Mouse (Mus musculus) kidney, embryonic 14.5 days (tissue): ENCODE data around the gene Mfrp. TPM values are rescaled to one million over a fixed set of nuclear protein-coding genes. Genes with fewer than 3 reads are reported as not detected.

Experiments
- ATAC-seq: fragments of 200-750 bp; cut with Nextera tagmentation; 2 replicates; pipeline ENCODE4 v1.8.0; 2017; ENCODE audit warnings: moderate number of reproducible peaks, mild to moderate bottlenecking, moderate TSS enrichment, moderate library complexity; ENCODE audit not compliant: low FRiP score, low TSS enrichment
- H3K27ac ChIP-seq: fragments of 300-500 bp; sonication (generic); 2 replicates; pipeline ENCODE4 v1.5.1; 2014; ENCODE audit warnings: low read depth, mild to moderate bottlenecking, low read length, moderate library complexity, mixed read lengths
- H3K27me3 ChIP-seq: fragments of 300-500 bp; sonication (generic); 2 replicates; pipeline ENCODE4 v1.6.1; 2014; ENCODE audit warnings: mild to moderate bottlenecking, low read length; ENCODE audit not compliant: control insufficient read depth, insufficient read depth
- H3K36me3 ChIP-seq: fragments of 300-500 bp; sonication (generic); 2 replicates; pipeline ENCODE4 v1.6.1; 2014; ENCODE audit warnings: low read length, mixed read lengths; ENCODE audit not compliant: control insufficient read depth, insufficient read depth
- H3K4me1 ChIP-seq: fragments of 300-500 bp; sonication (generic); 2 replicates; pipeline ENCODE4 v1.6.1; 2014; ENCODE audit warnings: low read length, mixed read lengths; ENCODE audit not compliant: control insufficient read depth, insufficient read depth
- H3K4me2 ChIP-seq: fragments of 300-500 bp; sonication (generic); replicated peaks from 2 replicates; pipeline ENCODE4 v1.6.1; 2014; ENCODE audit warnings: low read depth, mild to moderate bottlenecking, low read length
- H3K4me3 ChIP-seq: fragments of 300-500 bp; sonication (generic); 2 replicates; pipeline ENCODE4 v1.5.1; 2014; ENCODE audit warnings: mild to moderate bottlenecking, low read length
- H3K9ac ChIP-seq: fragments of 300-500 bp; sonication (generic); 2 replicates; pipeline ENCODE4 v1.6.1; 2014; ENCODE audit warnings: low read depth, mild to moderate bottlenecking, low read length, moderate library complexity
- H3K9me3 ChIP-seq: fragments of 300-500 bp; sonication (generic); 2 replicates; pipeline ENCODE4 v1.6.1; 2016; ENCODE audit warnings: low read length; ENCODE audit not compliant: control insufficient read depth
- WGBS: fragments of 180-500 bp; shearing (Covaris S2); extraction: QIAGEN DNeasy Blood & Tissue Kit; methylation state at CpG from one replicate; pipeline ENCODE4 v1.1.7; 2014; 5-methylcytosine and 5-hydroxymethylcytosine counted together
- polyA plus RNA-seq: library from polyadenylated mRNA; unstranded; fragments of >200 nt; fragmentation: Nextera tagmentation; extraction: Ambion mirVana; gene quantifications from 2 replicates; pipeline ENCODE4 v1.2.1, GENCODE M21; 2014

Gene Mfrp
- polyA plus RNA-seq, 1 experiment from 2014 or later = 0.14 TPM

DNA sequence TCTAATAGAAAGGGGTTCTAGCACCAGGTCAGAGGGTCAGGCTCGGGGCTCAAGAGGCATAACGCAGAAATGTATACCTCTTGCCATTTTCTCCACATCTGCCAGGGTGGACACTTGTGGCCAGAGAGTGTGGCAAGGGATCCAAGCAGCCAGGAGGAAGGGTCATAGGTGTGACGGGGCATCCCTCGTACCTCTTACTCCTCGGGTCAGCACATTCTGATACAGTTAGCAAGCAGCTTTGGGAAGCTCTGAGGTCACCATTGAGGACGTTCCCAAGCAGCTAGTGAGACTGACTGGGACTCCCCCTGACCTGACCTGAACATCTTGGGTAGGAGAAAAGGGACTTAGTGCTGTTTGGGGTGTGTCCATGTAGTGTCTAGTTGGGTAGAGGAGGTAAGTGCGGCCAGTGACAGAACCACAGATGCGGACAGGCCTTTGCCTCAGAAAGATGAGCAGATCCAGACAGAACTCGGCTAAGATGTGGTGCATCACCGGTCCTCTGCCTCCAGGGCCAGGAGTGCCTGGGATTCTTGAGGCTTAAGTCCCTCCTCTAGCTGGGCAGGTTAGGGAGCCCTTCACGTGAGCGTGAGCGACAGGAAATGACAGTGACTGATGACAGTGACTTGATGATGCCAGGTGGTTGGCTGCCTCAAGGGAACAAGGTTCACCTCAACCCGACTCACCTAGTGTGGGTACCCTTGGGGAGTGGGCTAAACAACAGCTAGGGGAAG, 31.3 kb upstream of the Mfrp start:
- Histone ChIP-seq H3K4me2 (no peak overlapping the region), H3K27ac (no peak overlapping the region), H3K27me3 (no peaks in the 10 kb centered on the region), H3K36me3 (no peaks in the 10 kb centered on the region), H3K4me1 (peaks cover 23% of the 10 kb centered on the region), H3K9me3 (no peaks in the 10 kb centered on the region), H3K4me3 (no peak overlapping the region), H3K9ac (no peak overlapping the region)
- WGBS = 61% methylated on average over 14 of the region's 14 CpGs
- no peak for ATAC-seq

DNA sequence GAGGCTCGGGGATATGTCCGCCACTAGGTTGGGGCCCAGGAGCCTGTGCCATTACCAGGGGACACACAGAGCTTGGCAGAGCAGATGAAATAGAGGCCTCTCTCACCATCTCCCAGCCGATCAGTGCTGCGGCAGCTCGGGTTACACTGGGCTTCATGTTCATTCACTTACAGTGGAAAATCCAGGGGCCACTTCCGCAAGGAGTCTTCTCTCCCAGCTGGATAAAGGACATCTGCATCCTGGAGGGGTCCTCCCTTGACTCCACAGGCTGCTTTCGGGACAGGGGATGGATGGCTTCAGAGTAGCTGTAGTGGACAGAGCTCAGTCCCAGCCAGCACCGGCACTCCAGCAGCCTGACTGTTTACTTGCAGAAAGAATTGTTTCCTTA, 30.7 kb upstream of the Mfrp start:
- H3K9me3 ChIP-seq = no peaks in the 10 kb centered on the region
- H3K4me3 ChIP-seq = no peak overlapping the region
- no peak overlapping the region for H3K27ac ChIP-seq
- 24% methylated on average over 8 of the region's 8 CpGs for WGBS
- peaks cover 23% of the 10 kb centered on the region for H3K4me1 ChIP-seq
- H3K36me3 ChIP-seq = no peaks in the 10 kb centered on the region
- 0 out of 2 replicates have a peak overlapping the region, but pooled peaks have one; percentile 34 for H3K9ac ChIP-seq
- ATAC-seq = no peak
- H3K4me2 ChIP-seq = no peak overlapping the region
- H3K27me3 ChIP-seq = no peaks in the 10 kb centered on the region

DNA sequence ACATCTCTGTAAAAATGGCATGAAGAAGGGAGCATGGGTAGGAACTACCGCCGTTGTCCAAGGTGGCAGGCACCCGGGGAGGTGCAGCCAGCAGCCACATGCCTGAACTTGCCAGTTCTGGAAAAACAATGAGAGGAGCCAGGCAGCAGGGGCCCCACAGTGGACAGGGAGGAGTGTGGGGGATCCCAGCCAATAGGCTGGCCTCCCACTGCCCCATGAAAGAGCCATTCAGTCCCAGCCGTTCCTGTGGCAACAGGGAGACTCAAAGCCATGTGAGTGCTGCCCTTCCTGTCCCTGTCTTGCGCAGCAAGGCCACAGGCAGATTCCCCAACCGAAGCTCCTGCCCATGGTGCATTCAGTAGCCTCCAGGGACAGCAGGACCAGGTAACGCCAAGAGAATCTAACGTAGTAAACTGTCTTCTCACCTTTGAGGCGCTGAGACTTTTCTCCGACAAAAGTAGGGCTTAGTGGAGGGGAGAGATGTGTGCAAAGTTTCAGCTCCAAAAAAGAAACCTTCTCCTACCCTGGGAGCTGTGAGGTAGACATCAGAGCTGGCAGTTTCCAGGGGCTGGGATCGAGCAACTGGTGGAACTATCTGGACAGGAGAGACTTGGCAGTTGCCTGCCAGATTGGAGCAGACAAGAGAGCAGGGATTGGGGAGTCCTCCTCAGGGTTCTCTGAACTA, 29.5 kb upstream of the Mfrp start:
- H3K4me1 ChIP-seq = peaks cover 23% of the 10 kb centered on the region
- H3K27ac ChIP-seq = no peak overlapping the region
- peak overlapping the region; percentile 23; the same call in 1 of the 2 replicates for H3K9ac ChIP-seq
- H3K9me3 ChIP-seq = no peaks in the 10 kb centered on the region
- H3K27me3 ChIP-seq = no peaks in the 10 kb centered on the region
- peak overlapping the region; percentile 15; the same call in 1 of the 2 replicates for H3K4me2 ChIP-seq
- 23% methylated on average over 11 of the region's 11 CpGs for WGBS
- no peak for ATAC-seq
- H3K36me3 ChIP-seq = no peaks in the 10 kb centered on the region
- H3K4me3 ChIP-seq = no peak overlapping the region

DNA sequence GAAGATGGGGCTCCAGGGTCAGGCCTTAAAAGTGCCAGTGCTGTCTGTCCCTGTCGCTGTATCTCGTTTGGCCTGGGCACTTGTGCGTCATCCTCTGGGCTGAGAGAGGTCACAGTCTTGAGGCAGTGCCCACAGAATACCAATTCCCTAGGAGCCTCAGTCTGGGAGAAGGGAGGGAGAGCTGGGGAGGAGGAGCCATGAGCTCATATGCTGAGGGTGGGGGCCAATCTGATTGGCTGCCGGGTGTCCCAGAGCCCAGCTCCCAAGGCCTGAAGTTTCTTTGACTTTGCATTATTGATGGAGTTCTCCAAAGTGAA, 29.0 kb upstream of the Mfrp start:
- H3K4me3 ChIP-seq = no peak overlapping the region
- no peak overlapping the region for H3K27ac ChIP-seq
- no peak for ATAC-seq
- H3K36me3 ChIP-seq = no peaks in the 10 kb centered on the region
- no peaks in the 10 kb centered on the region for H3K27me3 ChIP-seq
- WGBS = 50% methylated on average over 3 of the region's 4 CpGs
- no peaks in the 10 kb centered on the region for H3K9me3 ChIP-seq
- no peak overlapping the region for H3K4me2 ChIP-seq
- peaks cover 23% of the 10 kb centered on the region for H3K4me1 ChIP-seq
- no peak overlapping the region for H3K9ac ChIP-seq

DNA sequence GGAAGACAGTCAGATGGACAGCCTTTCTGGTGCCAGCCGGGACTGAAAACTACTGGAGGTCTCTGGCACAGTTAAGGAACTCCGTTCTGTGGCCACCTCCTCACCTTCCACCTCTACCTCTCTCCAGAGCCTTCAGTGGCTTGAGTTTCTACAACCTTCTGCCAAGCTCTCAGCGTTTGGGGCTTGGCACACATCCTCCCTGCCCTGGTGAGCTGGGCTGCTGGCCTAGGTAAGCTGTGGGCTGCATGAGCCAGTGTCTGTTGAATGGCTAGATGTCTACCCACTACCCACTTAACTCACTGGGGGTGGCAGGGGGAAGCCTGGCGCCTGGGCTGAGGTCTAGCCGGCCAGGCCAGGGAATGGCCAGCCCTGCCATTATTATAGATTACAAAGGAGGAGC, 28.4 kb upstream of the Mfrp start:
- WGBS = 66% methylated on average over 5 of the region's 5 CpGs
- Histone ChIP-seq H3K4me2 (no peak overlapping the region), H3K27ac (no peak overlapping the region), H3K27me3 (no peaks in the 10 kb centered on the region), H3K9me3 (no peaks in the 10 kb centered on the region), H3K4me1 (peaks cover 23% of the 10 kb centered on the region), H3K9ac (no peak overlapping the region), H3K36me3 (no peaks in the 10 kb centered on the region), H3K4me3 (no peak overlapping the region)
- no peak for ATAC-seq

DNA sequence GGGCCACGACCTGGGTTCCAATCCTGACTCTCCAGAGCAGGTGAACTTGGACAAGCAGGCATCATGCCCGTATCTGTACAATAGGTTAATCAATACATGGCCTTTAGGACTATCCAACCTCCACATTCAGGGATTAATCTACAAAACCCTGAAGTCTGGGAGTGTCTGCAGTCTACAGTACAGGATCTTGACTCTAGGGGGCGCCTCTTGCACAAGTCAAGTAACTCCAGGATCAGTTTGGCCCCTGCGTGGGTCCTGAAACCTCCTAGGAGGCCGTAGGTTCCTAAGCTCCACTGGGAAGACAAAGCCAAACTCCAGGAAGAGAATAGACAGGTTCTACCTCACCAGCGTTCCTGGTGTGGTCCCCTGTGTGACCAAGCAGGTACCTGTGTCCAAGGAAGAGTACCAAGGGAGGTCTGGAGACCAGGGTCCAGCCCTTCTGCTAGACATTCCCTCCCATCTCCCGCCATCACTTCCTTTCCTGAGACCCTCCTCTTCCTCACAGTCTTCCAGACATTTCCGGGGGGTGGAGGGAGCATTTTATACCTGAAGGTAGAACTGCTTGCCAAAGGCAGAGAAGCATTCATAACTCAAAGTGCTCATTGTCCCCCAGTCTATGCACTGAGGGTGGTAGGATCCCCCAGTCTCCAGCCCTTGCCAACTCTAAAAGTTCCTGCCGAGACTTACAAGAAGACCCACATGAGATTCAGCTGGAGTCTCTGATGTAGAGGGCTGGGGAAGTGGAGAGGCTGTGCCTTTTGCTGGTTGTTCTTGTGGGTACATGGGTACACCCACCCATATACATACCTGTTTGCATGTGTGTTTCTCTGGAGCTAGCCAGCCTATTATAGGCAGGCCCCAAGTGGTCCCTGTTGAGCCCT, 26.9 kb upstream of the Mfrp start:
- H3K27me3 ChIP-seq = no peaks in the 10 kb centered on the region
- no peak overlapping the region for H3K4me3 ChIP-seq
- peaks cover 35% of the 10 kb centered on the region for H3K4me1 ChIP-seq
- H3K36me3 ChIP-seq = no peaks in the 10 kb centered on the region
- H3K9ac ChIP-seq = no peak overlapping the region
- H3K4me2 ChIP-seq = no peak overlapping the region
- no peak for ATAC-seq
- H3K9me3 ChIP-seq = no peaks in the 10 kb centered on the region
- no peak overlapping the region for H3K27ac ChIP-seq
- WGBS = 64% methylated on average over 9 of the region's 9 CpGs

DNA sequence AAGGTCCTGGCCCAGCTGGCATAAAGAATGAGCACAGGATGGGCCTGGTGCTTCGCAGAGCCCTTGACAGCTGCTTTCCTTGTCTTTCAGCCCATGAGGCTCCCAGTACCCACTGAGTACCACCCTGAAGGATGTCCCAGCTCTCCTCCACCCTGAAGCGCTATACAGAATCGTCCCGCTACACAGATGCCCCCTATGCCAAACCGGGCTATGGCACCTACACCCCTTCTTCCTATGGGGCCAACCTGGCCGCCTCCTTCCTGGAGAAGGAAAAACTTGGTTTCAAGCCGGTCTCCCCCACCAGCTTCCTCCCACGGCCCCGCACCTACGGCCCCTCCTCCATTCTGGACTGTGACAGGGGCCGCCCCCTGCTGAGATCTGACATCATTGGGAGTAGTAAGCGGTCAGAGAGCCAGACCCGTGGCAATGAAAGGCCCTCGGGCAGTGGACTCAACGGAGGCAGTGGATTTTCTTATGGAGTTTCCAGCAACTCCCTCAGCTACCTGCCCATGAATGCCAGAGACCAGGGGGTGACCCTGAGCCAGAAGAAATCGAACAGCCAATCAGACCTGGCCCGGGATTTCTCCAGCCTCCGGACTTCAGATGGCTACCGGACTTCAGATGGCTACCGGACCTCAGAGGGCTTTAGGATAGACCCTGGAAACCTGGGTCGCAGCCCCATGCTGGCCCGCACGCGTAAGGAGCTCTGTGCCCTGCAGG, 26.1 kb upstream of the Mfrp start:
- H3K27ac ChIP-seq = peak overlapping the region; percentile 11; the same call in 1 of the 2 replicates
- no peak overlapping the region for H3K4me2 ChIP-seq
- no peaks in the 10 kb centered on the region for H3K9me3 ChIP-seq
- ATAC-seq = no peak
- H3K27me3 ChIP-seq = no peaks in the 10 kb centered on the region
- H3K9ac ChIP-seq = no peak overlapping the region
- peaks cover 34% of the 10 kb centered on the region for H3K4me1 ChIP-seq
- no peak overlapping the region for H3K4me3 ChIP-seq
- no peaks in the 10 kb centered on the region for H3K36me3 ChIP-seq
- WGBS = 67% methylated on average over 24 of the region's 24 CpGs

DNA sequence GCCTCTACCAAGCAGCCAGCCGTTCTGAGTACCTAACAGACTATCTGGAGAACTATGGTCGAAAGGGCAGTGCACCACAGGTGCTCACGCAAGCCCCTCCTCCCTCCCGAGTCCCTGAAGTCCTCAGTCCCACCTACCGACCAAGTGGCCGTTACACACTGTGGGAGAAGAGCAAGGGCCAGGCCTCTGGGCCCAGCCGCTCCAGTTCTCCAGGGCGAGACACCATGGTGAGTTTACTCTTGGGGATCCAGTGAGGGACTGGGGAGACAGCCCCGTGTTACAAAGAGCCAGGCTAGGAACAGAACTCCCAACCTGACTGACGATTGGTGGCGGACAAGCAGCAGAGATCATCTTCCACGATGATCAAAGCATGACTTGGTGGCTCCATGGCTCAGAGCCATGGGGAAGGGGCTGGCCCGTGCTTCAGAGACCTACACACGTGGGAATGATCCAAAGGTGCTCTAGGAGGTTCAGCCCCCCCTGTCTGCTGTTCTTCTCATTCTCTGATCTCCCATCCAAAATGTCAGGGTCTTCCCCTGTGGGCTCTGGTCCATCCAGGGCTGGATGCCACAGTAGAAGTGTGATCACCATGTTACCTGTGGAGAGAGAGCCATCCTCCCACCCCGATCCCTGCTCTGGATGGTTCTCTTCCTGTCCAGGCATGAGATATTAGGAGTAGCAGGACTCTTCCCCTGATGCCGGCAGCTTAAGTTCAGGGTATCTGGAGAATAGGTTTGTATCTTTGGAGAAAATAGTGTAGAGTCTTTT, 25.3 kb upstream of the Mfrp start:
- no peak overlapping the region for H3K4me2 ChIP-seq
- H3K4me1 ChIP-seq = peaks cover 27% of the 10 kb centered on the region
- H3K9me3 ChIP-seq = no peaks in the 10 kb centered on the region
- H3K9ac ChIP-seq = no peak overlapping the region
- no peak for ATAC-seq
- WGBS = 64% methylated on average over 16 of the region's 16 CpGs
- H3K36me3 ChIP-seq = no peaks in the 10 kb centered on the region
- no peaks in the 10 kb centered on the region for H3K27me3 ChIP-seq
- H3K4me3 ChIP-seq = no peak overlapping the region
- H3K27ac ChIP-seq = peak overlapping the region; percentile 11; the same call in 1 of the 2 replicates
